Mouse (Mus musculus) testis, postnatal 10 days (tissue): Measurements from ENCODE around the gene 4930523C07Rik.
A peak's percentile ranks its signal among the peaks of the same experiment; 100 is the strongest.

Experiments used
- DNase-seq: peaks from one replicate; pipeline ENCODE4 v3.0.0; 2021; ENCODE audit warnings: low spot score

4930523C07Rik gene

DNA sequence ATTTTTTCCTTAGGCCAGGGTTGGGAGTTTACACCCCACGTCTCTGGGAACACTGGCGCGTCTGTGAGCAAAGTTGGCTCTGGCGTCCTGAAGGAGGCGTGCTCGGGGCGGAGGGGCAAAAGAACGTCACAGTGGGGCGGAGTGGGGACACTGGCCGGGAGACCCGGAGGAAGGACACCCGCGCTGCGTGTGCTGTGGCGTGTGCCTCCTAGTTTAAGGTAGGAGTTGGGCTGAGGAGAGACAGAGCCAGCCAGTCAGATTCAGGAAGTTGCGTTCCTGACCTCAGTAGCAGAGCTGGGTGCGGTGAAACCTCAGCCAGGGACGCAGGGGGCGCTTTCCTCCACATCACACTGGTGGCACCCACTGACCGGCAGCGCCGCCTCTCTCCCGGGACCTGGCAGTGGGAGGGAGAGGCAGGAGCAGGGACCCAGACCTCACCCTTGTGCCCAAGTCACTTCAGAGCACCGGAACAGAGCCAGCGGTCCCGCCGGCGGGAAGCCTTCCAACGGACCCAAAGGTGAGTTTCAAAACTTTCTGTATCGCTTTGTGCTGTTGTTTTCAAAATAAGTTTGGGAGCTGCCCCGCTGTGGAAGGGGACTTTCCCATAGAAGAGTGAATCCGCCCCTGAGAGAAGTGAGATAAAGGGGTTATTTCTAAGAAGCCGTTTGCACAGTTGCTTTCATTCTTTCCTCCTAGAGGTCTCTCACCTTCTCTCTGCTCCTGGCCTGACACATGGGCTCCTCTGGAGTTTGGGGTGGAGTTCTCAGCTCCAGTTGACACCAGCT is at the start of gene 4930523C07Rik:
4930523C07Rik (plus strand) TSS at position 146 of the 785 bp plus-strand sequence.
- peak; percentile 78 for DNase-seq

DNA sequence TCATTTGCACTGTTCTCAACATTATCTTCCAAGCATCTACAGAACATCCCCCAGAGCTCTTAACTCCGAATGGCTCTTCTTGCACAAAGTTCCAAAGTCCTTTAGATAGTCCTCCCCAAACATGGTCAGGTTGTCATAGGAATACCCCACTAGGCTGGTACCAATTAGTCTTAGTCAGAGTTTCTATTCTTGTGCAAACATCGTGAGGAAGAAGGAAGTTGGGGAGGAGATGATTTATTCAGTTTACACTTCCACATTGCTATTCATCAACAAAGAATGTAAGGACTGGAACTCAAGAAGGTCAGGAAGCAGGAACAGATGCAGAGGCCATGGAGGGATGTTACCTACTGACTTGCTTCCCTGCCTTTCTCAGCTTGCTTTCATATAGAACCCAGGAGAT is 46.9 kb upstream of the 4930523C07Rik start:
- DNase-seq = no peak

DNA sequence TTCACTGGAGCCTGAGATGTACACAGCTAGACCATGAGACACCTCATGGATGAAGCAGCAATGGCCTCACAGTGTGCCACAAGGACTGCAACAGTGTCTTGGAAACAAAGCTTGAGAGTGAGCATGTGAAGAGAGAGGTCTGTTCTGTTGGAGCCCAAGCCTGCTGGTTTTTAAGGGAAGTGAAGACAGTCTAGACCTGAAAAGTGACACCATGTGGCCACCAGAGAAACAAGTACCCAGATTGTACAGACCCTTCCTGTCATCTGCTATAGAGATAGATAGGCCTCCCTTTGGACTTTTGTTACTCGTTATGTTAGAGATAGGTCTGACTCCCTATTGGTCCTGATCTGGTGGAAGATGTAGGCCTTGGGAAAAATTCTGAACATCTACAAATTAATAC is 45.8 kb upstream of the 4930523C07Rik start:
- no peak for DNase-seq

DNA sequence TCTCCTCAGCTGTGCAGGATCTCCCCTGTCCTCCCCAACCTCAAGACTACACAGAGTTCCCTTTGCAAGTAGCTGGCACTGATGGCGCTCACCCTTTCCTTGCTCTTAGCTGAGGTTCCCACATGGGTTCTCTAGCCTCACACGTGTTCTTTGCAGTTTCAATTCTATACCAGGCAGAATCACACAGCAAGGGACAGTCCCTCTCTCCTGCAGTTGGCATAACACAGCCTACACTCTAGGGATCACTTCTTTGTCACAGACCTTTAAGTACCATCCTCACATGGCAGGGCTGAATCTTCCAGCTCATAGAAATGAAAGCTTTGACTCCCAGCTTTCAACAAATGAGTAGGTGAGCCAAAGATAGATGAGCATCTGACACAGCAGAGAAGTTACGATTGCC is 45.0 kb upstream of the 4930523C07Rik start:
- DNase-seq = no peak

DNA sequence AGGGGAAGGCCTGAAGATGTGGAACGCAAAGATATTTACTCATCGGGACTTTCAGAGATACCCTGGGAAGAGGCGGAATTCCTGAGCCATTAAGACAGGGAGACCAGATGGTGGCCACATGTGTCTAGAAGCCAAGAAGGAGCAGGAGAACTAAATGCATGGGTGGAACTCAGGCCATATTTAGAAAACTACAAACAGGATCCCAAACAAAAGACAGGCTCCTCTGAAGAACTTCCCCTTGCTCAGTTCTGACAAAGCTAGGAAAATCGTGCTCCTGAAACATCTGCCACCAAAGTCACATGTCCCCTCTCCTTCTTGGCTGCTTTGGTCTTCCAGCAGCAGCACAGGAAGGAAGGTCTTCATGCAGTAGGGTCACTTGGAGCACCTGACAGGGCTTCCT is 38.9 kb upstream of the 4930523C07Rik start:
- no peak for DNase-seq

DNA sequence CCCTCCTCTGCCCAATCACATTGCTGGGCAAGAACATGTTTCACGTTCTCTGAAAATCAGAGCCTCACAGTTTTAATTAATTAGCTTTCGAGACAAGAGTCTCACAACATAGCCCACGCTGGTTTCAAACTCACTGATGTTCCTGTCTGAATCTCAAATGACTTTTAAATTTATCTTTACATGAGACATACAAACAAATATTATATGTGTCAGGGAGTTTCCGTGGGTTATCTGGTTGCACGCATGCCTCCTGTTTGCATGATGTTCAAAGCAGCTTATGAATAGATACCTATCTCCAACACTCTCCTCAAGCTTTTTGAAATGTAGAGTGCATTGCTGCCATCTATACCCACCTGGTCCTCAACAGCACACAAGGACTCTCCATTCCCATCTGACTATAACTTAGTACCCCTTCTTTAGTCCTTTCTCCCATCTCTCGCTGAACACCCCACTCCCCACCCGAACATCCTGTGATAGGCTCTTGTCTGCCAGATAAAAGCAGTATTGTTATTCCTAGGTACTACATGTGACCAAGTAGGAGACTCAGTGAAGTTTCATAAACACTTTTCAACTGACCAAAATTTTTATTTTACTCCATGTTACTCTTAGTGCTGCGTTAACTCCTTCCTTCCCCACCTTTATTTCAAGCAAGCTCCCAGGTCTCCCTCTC is 37.1 kb upstream of the 4930523C07Rik start:
- no peak for DNase-seq

DNA sequence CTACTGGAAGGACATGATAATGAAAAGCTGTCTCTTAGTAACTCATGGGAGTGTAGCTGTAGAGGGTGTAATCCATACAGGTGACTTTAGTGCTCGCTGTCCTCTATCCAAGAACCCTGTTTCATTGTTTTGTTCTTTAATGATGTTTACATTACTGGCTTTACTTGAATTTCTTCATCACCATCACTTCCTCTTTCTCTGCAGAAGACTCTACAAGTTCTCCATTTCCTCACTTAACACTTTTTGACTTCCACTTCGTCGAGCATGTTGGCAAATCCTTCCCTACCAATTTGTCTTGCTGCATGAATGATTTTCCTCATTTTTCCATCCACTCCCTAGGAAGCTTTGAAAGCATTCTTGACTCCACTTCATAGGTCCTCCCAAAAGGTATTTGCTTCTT is 31.1 kb upstream of the 4930523C07Rik start:
- DNase-seq = no peak

DNA sequence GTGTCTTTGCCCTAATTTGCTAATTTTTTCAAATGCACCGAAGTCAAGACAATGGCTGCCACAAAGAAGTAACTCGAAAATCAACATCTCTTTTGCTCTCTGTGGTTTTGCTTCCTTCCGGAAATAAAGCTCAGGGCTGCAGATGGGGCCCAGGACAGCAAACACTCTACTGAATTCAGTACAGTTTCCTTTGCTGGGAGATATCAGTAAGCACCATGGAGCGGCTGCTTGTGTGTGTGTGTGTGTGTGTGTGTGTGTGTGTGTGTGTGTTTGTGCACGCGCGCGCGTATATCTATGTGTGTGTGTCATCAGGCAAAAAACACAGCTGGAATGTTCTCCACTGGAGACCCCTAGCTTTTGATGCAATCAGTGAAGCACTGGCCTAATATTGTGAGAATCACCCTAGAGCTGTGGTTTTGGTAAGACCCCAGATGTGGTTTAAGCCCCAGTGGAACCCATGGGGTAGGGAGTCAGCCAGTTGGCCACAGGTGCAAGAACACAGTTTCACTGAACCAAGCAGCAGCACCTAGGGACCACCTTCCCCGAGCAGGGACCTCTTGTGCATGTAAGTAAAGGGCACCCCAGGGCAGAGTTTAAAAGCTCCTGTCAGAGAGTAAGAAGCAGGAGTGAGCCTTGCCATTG is 19.7 kb upstream of the 4930523C07Rik start:
- no peak for DNase-seq

DNA sequence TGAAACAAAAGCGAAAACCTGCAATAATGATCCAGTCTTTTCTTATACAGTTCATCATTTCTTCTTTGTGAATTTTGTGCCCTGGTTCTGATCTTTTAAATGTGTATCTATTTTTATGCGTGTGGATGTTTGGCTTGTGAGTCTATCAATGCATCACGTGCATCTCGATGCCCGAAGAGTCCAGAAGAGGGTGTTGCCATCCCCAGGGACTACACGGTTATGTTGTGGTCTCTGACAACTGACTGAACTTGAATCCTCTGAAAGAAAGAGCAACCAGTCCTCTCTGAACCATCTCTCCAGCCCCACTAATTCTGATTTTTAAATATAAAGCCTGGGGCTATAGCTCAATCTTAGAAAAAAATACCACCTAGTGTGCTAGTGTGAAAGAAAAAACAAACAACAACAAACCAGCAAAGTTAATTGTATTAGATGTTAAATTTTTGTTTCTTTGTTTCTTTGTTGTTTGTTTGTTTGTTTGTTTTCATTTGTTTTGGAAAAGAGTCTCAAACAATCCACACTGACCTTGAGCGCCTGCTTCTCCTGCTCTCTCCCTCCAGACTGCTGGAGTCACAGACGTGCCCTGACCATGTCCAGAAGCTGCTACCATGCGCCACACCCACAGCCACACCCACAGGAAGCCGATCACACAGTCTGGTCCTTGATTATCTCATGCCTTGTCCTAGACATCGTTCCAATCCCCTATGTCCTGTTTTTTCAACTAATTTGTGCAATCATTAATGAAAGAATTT is 18.9 kb upstream of the 4930523C07Rik start:
- no peak for DNase-seq

DNA sequence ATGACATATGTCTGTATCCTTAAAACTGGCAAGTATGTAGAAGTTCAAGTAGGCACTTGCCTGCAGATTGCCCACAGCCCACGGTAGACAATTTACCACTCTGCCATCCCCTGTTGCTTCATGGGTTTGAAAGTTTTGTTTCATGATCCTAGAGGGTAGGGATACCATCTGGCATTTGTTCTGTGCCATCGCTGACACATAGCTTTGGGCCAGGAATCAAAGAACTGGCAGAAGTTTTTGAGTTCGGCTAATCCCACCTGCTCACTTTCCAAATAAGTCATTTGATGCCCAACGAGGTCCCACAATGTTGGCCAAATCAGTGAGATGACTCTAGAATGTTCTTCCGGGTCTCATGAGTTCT is 18.3 kb upstream of the 4930523C07Rik start:
- no peak for DNase-seq

DNA sequence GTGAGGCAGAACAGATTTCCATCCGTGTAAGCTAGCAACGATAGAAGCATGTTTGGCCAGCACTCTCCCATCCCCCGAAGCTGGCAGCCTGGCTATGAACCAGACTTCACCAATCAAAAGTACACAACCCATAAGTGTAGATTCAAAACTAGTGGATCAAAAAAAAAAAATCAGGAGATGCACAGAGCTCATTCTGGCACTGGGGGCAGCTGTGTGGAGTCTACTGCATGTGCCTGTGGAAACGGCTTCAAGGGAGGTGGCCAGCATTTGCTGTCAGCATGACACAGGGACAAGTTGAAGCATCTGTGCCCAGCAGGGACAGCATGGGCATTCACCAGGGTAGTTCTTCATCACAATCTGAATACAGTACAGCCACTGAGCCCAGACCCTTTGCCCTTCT is 16.2 kb upstream of the 4930523C07Rik start:
- no peak for DNase-seq

DNA sequence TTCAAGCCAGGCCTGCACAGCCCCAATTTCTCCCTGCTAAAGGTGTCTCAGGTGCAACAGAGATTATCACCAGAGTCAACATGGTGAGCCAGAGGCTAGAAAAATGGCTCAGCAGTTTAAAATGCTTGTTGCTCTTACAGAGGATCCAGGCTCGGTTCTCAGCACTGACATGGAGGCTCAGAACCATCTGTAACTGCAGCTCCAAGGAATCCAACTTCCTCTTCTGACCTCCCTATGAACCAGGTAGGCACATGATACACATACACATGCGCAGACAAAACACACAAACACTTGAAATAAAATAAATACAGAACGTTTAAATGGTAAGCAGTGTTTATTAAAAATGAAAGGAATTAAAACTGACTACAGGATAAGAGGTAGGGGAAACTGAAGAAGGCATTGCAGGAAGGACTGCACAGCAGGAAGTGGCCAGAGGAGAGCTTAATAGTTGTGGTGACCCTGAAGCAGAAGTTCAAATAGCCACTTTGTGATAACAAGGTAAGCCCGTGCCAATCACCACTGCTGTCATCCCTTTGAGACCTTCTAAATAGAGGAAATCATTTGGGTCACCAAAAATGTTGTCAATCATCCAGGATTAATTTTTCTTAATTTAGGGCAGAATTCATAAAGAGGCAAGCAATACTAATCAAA is 10.1 kb upstream of the 4930523C07Rik start:
- DNase-seq = no peak

DNA sequence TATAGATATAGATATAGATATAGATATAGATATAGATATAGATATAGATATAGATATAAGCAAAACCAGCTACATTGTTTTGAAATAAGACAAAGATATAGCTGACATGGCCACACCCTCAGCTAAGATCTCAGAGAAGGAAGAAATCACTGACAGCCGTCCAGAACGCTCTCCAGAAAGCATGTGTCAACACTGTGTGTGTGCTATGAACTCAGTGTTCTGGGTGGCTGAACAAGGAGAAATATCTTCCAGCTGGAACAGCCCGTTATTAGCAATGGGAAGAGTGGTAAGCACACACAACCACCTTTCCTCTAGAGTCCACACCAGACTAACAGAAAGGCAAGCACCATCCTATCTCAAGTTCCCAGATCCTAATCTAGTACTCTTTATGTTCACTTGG is 8.6 kb upstream of the 4930523C07Rik start:
- DNase-seq = no peak

DNA sequence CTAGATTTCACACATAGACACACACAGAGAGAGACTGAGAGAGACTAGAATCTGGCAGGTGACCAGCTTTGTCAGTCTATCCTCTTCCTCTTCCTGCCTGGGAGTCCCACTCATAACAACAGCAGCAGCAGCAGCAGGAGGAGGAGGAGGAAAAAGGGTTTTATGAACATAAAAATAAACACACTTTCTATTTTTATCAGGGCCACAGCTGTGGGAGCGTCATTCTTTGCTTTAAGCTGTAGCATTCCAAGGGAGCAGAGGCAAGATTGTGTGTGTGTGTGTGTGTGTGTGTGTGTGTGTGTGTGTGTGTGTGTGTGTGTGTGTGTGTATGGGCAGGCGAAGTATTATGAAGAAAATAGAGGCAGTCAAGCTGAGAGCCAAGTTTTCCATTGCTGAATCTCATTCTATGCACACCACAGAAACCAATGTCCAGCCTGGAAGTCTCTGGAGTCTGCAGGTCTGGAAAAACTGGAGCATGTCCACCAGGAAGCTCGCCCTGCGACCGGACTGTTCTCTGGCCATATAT is 7.1 kb upstream of the 4930523C07Rik start:
- DNase-seq = no peak

DNA sequence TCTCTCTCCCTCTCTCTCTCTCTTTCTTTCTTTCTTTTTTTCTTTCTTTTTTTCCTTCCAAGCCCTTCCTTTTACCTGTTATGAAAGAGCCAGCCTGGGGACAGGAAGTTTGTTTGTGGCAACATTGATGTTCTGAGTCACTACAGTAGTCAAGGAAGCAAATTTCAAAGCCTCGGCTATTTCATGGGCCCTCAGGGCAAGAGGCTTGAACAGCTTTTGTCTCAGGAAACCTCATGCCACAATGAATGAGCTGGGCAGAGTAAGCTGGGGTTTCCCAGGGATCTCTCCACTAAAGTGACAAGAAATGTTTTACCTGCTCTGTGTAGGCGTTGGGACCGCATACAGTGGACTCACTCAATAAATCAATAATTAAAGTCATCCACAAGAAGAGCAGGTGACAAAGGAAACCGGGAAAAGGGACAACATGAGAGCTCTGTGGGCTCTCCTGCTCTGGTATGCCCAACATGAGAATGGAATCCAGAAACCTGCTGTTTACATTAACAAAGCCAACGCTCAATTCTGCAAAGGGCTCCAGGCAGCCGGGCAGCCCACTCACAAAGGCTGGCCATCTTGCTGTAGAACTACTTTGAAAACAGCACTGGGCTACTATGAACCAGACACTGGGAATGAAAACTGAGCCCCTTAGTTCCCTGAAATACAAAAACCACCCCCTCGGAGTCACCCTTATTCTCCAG is 4.1 kb upstream of the 4930523C07Rik start:
- DNase-seq = no peak

DNA sequence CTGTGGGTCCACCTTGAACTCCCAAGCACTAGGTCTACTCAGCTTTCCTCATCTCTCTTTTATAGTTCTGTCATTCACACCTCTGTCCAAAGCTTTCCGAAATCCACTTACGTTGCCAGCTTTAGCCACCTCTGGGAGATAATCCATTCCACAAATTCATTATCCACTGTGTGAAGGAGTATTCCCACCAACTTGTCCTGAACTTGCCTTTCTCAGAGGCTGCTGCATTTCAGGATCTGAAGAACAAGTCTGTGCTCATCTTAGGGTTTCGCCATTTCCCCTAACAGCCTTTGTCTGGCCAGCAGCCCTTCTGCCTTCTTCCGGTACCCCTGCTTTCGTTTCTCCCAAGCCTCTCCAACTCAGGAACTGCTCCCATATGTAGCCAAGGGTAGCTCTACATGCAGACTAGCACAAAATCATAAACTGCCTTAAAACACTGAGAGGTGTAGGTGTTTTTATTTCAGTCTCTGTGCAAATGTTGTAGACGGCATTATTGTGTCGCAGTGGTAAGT is 2.9 kb upstream of the 4930523C07Rik start:
- DNase-seq = no peak

DNA sequence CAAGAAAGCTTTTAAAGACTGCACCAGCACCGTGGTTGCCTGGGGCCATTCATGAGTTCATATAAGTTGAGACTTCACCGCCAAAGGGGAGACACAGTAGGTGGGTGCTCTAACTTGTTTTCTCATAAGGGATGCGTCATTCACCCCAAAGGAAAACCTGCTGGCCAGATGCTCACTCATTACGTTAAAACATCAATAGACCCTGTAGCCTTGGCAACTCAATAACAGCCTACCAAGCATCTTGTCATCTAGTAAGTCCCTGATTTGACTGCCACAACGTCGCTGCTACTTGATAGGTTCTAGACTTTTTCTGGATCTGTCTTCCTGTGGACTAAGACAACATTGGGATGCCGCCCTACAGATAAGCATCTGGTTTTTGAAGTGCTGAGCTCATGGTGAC is 1.8 kb upstream of the 4930523C07Rik start:
- no peak for DNase-seq

DNA sequence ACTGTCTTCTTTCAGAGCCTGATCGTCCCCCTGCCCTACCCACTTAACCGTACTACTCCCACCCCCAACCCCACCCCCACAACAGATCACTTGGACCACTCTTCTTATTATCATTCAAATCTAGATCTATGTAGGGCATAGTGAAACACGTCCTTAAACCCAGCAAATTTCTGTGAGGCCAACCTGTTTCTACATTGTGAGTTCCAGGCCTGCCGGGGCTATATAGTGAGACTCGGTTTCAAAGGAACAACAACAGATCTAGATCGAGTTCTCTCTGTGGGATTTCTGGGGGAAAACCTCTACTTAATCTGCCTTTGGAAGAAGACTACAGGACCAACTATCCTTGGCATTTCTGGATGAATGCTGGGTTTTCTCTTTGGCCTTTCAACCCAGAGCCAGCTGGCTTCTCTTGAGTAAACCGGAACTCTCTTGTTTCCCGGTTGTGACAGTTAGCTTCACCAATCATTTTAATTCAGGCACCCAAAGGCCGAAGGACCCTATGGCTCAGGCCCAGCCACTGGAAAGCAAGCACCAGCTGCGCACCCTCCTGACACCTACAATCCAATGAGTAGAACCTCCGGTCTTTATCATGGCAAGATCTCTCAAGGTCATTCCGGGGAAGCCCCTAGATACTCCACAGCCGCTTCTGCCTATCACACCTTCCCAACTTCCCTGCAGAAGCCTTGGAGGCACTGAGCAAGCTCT is 759 bp upstream of the 4930523C07Rik start:
- no peak for DNase-seq

DNA sequence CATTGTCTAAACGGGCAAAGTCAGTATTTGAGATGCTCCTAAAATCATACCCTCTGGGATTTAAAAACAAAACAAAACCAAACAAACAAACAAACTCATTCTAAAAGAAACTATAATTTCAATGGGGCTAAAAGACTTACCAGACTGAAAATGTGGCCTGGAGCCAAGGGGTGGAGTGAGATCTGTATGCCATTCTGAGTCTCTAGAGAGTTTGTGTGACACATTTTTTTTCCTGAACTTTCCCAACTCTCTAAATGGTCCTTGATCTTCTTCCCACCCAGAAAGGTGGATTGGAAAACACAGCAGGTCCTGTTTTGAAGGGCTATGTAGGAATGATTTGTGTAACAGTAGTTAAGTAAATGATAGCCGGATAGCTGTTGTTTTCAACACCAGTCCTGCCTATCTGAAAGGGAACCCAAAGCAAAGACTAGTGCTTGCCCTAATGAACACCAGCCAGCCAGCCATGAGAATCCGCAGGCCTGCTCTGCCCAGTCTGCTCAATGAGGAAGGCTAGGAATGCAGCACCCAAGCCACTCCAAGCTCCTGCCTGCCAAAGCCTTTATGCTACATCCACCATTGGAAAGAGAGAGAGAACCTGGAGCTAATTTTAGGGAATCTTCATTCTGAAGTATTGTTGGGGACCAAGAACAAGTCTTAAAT is 1.0 kb downstream of the 4930523C07Rik start:
- DNase-seq = no peak

DNA sequence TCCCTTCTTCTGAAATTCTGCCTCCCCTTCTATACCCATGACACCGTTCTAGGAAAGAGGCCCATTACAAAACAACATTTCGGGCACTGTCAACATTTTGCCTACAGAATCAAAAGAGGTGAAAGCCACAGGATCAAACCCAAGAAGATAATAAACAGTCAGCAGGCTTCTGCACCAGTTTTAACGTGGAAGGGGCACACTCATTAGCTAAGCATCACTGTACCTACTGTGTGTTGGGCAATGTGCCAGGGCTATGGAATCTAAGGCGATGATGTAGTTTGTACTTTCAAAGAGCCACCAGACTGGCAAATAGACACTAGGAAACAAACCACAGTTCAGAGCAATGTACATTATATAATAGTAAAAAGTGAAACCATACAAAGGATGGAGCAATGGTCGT is 1.8 kb downstream of the 4930523C07Rik start:
- no peak for DNase-seq
